Mouse (Mus musculus) 416B (cell line): Measurements from ENCODE around the gene Washc3.

Experiments
- DNase-seq: peaks from one replicate; pipeline ENCODE4 v3.0.0; 2011; ENCODE audit warnings: low read depth

The Washc3 gene

DNA sequence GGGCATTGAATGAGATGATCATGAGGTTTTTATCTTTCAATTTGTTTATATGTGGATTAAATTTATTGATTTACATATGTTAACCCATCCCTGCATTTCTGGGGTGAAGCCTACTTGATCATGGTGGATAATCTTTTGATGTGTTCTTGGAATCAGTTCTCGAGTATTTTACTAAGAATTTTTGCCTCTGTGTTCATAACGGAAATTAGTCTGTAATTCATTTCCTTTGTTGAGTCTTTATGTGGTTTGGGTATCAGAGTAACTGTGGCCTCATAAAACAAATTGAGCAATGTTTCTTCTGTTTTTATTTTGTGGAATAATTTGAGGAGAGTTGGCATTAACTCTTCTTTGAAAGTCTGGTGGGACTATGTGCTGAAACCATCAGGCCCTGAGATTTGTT is 54.7 kb downstream of the Washc3 start:
- peak; percentile 38 for DNase-seq

DNA sequence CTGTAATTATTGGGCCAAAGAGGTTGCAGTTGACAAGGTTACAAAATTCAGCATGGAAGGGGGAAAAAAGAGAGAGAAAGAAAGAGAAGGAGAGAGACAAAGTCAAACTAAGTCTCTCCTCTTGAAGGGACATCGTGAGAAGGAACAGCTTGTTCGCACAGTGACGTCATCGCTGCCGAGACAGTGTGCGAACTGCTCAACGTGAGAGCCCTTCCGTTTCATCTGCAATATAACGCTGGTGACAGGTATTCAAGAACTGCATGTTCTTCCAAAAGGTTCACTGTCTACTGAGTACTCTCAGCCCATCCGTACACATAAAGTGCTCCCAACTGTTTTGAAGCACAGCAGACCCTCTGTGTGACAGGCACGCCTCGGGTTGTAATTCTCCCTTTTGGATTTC is 59.4 kb downstream of the Washc3 start:
- DNase-seq = no peak

DNA sequence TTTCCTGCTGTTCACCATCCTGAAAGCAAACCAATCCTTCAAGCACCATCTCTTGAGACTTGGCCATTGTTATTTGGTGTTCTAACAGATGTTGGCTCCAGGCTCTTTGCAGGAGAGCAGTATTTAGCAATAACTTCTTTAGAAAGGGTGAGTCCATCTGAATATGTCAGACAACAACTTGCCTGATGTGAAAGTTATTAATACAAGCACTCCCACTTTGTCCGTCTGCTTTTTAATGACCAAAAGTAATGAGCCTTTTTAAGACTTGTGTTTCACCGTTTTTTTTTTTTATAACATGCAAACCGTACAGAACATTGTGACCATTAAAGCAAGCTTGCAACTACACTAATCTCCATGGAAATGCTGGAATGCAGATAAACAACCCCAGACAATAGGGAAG is 60.3 kb downstream of the Washc3 start:
- DNase-seq = no peak

DNA sequence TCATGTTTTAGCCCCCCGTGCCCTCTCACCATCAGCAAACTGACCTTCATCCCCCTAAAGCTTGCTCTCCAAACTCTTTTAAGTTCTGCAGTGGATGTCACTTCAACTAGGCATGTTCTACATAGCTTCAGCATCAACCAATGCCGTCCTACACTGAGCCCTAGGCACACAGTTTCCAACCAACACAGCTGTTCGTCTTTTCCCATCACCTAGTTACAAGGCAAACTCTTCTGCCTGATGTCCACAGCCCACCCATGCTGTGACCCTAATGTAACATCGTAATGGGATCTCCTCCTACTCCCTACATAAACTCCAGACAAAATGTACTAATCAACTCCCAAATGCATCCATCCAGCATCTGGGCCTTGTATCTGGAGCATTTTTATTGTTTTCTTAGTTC is 62.5 kb downstream of the Washc3 start:
- no peak for DNase-seq

DNA sequence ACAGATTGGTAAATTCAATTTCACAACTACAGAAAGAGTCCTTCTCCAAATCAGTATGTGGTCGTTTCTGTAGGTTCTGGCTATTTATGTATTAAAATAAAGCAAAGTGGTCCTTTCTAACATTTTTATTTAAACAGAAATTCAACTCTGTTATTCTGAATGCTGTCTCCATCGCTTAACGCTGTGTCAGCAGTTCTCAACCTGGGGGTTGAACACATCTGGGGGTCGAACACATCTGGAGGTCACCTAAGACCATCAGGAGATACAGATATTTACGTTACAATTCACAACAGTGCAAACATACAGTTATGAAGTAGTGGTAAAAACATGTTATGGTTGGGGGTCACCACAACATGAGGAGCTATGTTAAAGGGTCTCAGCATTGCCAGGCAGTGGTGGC is 73.2 kb downstream of the Washc3 start:
- no peak for DNase-seq

DNA sequence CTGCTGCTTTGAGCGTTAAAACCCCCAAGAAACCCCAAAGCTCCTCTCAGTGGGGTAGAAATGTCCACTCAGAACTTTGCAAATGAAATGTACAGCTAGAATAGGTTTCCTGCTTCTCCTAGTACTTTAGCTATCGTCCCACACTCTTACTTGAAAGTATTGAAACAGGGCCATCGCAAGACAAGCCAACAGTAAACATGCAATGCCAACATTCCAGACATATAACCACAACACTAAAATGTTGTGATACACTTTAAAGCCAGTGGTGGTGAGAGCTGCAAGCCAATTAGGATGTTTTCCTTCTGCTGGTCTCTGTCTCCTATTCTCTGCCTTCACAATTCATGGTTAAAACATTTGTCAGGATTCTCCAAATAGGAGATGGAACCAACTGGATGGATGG is 80.8 kb downstream of the Washc3 start:
- no peak for DNase-seq

DNA sequence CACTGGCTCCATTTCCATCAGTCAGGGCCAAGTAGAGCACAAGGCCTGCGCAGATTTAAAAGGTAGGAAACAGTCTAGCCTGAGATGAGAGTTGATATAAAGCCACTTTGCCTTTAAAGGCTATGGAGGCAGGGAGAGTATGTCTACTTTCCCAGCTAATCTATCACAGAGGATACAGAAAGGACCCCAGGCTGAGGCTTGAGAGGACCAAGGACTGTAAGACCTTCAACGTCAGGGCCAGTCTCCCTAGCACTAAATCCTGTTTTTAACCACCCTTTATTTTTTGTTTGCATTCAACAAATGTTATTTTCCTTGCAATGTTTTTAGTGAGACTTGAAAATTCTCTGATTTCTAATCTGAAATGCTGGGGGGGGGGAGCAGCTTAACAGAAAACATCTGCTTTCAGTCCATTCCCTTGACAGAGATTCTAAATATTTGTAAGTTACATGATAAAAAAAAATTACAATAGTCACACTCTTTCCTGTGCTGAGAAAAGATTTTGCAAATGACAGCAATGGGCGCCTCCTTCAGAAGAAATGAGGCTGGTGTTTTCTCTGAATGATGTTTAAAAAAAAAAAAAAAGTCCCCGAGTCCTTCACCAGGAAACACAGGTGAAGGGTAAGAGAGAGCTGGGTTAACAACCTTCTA is 83.6 kb downstream of the Washc3 start:
- DNase-seq = no peak

DNA sequence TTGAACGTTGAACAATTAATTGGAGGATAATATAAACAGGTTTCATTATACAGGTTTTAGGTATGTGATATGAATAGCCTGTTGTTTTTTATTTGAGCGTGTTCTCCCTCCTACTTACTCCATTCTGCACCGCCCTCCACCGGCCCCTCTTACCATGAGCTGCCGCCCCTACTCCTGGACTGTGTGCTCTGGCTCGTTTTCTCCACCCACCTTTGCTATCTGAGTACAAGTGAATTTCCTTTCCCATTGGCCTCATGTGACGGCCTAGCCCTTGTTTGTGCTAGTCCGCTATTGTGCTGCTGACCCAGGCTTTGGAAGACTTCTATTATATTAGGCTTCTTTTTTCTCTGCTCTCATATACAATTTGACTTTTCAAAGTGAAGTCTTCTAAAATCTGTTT is 86.4 kb downstream of the Washc3 start:
- no peak for DNase-seq

DNA sequence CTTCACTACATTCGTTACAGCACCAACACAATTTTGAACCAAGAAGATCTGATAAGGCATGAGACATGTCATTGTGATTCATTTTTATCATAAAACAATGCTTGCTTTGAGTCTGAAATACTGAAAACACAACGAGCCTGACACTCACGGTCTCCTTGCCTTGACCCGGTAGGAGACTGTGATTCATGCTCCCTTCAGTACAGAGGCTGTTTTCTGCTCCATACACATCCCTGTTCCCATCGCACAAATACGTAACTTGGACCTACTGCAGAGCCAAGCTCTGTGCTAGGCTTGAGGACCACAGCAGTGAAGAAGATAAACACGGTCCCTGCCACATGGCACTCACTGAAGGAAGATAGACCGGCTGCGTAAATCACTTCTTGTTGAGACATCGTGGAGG is 87.2 kb downstream of the Washc3 start:
- DNase-seq = no peak

DNA sequence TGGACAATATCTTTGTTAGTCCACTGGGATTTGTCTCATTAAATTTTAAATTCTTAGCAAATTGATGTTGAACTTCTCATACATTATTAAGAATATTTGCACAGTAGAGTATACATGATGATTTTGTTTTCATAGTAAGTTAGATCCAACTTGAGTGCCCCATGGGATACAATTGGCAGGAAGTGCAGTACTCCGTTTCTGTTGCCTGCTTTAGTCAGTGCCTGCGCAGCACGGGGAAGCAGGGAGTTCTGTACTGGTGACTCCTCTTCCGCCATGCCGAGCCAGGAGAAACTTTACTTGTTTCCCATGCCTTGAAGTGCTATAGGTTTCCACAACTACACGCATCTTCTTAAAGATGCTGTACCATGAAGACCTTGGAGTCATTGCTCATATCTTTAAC is 94.2 kb downstream of the Washc3 start:
- DNase-seq = no peak
